Mouse (Mus musculus): ENCODE measurements around the gene Mis18a.
A peak's percentile ranks its signal among the peaks of the same experiment; 100 is the strongest.

DNA sequence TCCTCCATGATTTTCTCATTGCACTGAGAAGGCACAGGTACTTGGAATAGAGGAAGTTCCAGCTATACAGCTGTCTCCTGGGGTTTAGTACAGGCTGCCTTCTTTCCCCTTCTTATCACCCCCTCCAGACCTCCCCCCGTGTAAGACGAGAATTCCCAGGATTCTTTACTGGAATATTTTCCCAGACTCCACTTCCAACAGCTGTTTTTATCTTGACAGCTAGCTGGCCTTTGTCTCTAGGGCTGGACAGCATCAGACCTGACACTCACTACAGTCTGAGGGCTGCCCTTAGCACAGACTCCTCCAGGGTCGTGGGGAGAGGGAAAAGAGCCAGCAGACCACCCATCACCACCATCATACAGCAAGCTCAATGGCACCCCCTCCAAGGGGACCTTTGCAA, 20.9 kb downstream of the Mis18a start:
- TF ChIP-seq POLR2A (IDR thresholded peaks at IDR 0.05; ENCODE audit: insufficient read depth, low read depth, low read length) (no peak), CTCF (IDR thresholded peaks at IDR 0.05) (no peak), EP300 (IDR thresholded peaks at IDR 0.05; ENCODE audit: insufficient read depth, low read depth, low read length) (peak; percentile 39; the same call in 1 of the 2 replicates)
